Mouse (Mus musculus) spleen, adult 2 months (tissue): ENCODE data around the gene Zfp276.

Experiments used
- CTCF ChIP-seq: fragments of 200-500 bp; IDR thresholded peaks from 2 replicates; pipeline ENCODE4 v1.5.1; 2011; ENCODE audit warnings: mild to moderate bottlenecking, inconsistent platforms; ENCODE audit not compliant: insufficient read depth, insufficient read length, insufficient replicate concordance; ENCODE audit errors: extremely low read depth
- POLR2A ChIP-seq: fragments of 200-500 bp; IDR thresholded peaks from 2 replicates; pipeline ENCODE4 v1.6.1; 2011; ENCODE audit warnings: low read depth, low read length, inconsistent platforms

DNA sequence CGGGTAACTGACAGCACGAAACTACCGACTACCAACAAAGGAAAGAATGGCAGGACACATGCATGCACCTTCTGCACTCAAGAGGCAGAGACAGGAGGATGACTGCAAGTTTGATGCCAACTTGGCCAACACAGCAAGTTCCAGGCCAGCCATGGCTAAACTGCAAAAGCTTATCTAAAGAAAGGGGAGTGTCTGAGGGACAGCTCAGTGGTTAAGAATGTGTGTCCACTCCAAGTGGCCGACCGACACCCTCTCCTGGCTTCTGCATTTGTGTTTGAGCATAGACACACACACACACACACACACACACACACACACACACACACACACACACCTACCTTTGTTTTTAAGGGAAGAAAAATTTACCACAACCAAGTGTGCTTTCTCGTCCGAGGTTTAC, 24.4 kb downstream of the Zfp276 start:
- TF ChIP-seq CTCF (no peak), POLR2A (no peak)
